Mouse (Mus musculus): ENCODE measurements around the gene Bmp2k. TPM values are rescaled to one million over a fixed set of nuclear protein-coding genes. Genes with fewer than 3 reads are reported as not detected.
"Not testable (repeated sequence)": the region's sequence is repeated elsewhere in the genome, so short reads cannot be mapped to it uniquely, and the experiment has no call there.

Bmp2k gene
- total RNA-seq, 2 experiments from 2014 or later: 12.6 to 12.9 TPM

- intact Hi-C loops (cut with DNase I): no loop called here
Measured at GRCm38 (mm10) chr5:96998566-96998907, 1.0 kb downstream of the Bmp2k start.

GRCm38 (mm10) chr5:96999601-97000000, 2.1 kb downstream of the Bmp2k start:
- intact Hi-C loops (cut with DNase I): no loop called here
- no peak for DNase-seq (ENCODE audit: low spot score in 2 of 2)

More at GRCm38 (mm10) chr5:96998566-96998907, 1.0 kb downstream of the Bmp2k start:
- DNase-seq (ENCODE audit: low spot score in 2 of 2): no peak

DNA sequence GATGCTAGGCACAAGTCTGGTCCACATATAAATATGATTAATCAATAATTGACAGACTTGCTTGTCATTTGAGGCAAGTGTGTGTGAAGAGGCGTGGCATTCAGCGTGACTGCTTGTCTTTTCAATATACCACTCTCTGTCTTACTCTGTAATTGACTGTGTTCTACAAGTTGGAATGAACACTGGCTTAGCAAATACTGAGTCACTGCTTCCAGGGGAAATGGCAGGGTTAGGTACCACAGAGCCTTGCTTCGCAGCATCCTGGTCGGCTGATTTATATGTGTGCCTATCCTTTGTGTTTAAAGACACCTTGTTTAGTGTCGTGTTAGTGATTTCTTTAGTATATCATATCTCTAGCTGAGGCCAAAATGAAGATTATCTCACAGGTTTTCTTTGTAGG, 3.0 kb downstream of the Bmp2k start:
- intact Hi-C loops (cut with DNase I): no loop called here
- no peak for DNase-seq (ENCODE audit: low spot score in 2 of 2)

DNA sequence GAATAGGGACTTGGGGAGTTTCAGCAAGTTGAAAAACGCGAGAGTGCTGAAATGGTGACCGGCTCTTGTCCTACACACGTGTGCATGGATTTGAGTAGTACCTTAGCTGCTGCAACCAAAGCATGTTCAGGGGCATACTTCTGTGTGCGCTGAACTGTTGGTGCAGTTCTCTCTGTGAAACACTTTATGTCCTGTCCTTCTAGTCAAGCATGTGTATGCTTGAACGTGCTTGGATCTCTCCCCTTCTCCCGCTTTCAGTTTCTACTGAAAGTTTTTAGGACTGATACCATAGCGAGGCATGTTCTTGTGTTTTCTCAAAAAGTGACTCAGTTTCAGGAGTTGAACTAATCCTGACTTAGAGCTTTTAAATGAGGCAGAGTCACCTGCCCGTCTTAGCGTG, 3.7 kb downstream of the Bmp2k start:
- intact Hi-C loops (cut with DNase I): no loop called here
- no peak for DNase-seq (ENCODE audit: low spot score in 2 of 2)

DNA sequence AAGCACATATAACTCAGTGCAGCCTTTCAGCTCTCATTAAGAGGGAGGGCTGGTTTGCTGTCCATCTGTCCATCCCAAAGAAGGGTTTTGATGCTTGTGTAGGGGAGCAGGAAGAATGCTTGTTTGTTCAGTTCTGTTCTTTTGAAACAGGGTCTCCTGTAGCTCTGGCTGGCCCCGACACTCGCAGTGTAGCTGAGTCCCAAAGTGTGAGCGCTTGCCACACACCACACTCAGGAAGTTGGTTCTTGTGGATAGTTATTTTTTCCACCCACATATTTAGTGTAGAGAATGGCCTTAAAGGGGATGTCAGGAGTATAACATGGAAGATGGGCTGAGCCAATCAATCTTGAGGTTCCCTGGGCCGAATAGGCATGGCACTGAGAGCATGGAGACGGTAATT, 4.1 kb downstream of the Bmp2k start:
- no peak for DNase-seq (ENCODE audit: low spot score in 2 of 2)
- intact Hi-C loops (cut with DNase I): no loop called here

GRCm38 (mm10) chr5:97002336-97002735, 4.8 kb downstream of the Bmp2k start:
- intact Hi-C loops (cut with DNase I): no loop called here
- no peak for DNase-seq (ENCODE audit: low spot score in 2 of 2)

GRCm38 (mm10) chr5:97002937-97003336, 5.4 kb downstream of the Bmp2k start:
- intact Hi-C loops (cut with DNase I): no loop called here
- DNase-seq (ENCODE audit: low spot score in 2 of 2): no peak

DNA sequence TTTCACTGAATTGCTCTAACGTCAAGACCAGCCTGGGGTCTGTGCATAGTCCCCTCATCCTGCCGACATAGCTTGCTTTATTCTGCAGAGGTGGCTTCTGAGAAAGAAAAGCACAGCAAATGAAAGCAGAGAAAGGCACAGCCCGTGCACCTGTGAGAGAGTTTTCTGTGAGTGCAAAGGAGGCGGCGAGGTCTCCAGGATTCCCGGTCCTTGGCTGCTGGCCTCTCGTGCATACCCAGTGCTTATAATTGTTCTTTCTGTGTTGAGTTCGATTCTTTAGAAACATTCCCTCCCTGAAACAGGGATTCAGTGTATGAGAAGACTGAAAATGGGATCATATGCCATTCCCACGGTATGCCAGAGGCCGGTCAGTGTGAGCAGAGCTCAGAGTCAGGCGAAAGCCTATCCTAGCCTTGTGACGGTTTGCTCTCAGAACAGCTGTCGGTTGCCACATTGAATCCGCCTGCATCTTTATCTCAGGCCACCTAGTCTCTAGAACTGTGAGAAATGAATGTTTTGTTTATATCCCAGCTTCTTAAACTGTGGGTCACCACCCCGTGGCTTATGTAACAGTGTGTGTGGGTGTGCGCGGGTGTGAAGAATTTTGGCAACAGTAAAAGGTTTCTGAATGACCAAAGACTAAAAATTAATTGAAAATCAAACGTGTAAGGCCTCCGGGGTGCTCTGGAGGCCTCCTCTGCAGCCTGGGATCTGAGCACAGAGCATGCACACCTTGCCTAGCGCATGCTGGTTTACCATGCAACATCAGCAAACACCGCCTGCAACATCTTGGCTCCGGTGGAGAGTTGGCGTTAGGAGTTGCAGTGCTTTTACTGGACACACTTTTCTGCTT, 6.9 kb downstream of the Bmp2k start:
- no peak for DNase-seq (ENCODE audit: low spot score in 2 of 2)

DNA sequence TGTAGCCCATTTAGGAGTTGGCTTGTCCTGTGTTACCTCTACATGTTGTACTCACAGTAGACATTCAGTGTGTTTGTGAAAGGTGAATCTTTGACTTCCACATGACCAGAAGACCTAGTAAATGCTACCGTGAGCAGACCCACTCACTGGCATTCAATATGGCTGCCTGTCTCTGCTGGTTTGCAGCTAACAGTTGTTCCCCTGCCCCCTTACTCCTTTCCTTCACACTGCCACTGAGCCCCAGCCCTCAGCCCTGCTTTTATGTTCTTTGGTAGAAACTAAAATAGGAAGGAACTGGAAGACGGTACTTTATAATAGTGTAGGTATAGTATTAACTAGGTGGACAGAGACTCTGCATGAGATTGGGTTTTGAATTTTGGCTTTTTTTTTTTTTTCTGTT, 8.4 kb downstream of the Bmp2k start:
- intact Hi-C loops (cut with DNase I): no loop called here
- DNase-seq (ENCODE audit: low spot score in 2 of 2): no peak

More for the DNA sequence above, 6.9 kb downstream of the Bmp2k start:
- intact Hi-C loops (cut with DNase I): no loop called here

DNA sequence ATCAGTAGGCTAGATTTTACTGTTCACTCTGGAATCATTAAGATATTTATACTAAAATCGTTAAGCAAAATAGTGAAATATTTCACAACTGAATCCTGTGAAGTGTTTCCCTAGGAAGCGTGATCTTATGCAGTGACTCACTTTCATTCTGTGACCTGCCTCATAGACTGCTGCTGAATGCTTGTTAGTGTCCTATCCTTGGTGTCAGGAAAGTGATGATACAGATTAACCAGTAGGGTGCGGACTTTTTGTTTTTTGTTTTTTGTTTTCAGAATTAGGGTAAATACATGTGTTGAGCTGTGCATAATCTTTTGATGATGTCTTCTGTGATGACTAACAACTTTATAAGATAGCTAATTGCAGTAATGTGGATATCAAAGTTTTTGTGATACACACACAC, 9.4 kb downstream of the Bmp2k start:
- intact Hi-C loops (cut with DNase I): no loop called here

GRCm38 (mm10) chr5:97007496-97007895, 10.0 kb downstream of the Bmp2k start:
- intact Hi-C loops (cut with DNase I): no loop called here
- DNase-seq (ENCODE audit: low spot score in 2 of 2): no peak

More for the DNA sequence above, 9.4 kb downstream of the Bmp2k start:
- DNase-seq (ENCODE audit: low spot score in 2 of 2): no peak

DNA sequence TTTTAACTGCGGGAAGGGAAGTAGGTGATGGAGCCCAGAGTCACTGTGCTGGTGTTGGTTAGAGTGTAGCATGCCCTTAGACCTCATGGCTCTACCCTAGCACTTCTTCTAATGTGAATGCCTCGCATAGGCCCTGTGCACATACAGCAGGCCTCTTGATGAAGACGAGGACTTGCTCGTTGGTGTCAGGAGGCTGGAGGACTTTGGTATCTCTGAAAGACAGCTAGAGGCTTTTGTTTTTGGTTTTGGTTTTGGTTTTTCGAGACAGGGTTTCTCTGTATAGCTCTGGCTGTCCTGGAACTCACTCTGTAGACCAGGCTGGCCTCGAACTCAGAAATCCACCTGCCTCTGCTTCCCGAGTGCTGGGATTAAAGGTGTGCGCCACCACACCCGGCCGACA, 11.7 kb downstream of the Bmp2k start:
- intact Hi-C loops (cut with DNase I); DNase-seq (ENCODE audit: low spot score in 2 of 2): not testable (repeated sequence)

DNA sequence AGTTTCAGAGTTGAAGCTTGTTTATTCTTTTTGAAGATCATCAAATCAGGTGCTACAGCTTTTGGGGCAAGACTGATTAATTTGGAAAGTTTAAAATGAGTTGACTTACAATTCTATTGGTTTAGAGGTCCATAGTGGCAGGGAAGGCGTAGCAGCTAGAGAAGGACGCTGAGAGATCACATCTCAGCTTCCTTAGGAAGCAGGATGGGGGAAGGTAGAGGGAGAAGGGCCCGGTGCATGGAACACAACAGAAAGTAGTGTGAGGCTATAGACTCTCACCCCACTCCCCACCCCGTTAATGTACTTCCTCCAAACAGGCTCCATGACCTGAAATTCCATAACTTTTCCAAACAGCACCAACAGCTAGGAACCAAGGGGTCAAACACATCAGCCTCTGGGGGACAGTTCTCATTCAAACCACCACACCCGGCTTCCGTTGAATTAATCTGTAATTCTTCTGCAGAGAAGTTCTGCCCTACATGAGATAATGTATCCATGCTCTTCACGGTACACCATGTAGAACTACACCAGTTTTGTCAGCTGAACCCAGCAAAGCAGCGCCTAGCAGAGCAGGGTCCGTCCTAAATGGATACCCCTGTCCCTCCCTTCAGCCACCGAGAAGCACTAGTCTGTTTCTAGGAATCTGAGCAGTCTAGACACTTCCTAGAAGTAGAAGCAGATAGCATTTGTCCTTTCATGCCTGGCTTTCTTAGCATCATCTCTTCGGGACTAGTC, 12.3 kb downstream of the Bmp2k start:
- intact Hi-C loops (cut with DNase I): no loop called here
- DNase-seq (ENCODE audit: low spot score in 2 of 2): no peak

DNA sequence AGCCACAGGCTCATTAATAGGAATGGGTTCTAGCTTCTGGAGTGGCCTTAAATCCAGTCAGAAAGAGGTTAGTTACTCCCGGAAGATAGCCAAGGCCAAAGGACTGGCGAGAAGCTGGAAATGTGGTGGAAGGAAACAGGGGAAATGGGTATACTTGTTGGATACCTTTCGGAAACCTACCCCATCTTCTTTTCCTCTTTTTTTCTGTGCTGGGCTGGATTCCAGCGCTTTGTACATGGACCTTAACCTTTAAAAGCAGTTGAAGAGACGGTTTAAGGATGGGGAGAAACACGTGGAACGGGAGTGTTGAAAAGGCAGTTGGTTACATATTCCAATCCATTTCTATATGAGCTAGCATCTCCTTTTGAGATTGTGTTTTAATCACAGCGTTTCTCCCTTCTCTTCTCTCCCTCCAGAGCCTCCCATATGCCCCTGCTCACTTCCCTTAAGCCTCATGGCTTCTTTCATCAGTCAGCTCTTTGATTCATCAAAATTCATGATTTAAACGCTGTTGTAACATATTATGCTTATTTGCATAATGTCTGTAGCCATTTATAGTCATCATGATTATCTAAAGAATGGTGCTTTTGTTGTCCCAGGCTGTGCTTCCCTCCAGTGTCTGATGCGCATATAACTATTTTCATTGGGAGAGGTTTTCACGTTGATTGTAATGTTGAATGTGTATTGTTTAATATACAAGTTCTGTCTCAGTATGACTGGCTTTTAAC, 18.5 kb downstream of the Bmp2k start:
- intact Hi-C loops (cut with DNase I): no loop called here
- no peak for DNase-seq (ENCODE audit: low spot score in 2 of 2)

DNA sequence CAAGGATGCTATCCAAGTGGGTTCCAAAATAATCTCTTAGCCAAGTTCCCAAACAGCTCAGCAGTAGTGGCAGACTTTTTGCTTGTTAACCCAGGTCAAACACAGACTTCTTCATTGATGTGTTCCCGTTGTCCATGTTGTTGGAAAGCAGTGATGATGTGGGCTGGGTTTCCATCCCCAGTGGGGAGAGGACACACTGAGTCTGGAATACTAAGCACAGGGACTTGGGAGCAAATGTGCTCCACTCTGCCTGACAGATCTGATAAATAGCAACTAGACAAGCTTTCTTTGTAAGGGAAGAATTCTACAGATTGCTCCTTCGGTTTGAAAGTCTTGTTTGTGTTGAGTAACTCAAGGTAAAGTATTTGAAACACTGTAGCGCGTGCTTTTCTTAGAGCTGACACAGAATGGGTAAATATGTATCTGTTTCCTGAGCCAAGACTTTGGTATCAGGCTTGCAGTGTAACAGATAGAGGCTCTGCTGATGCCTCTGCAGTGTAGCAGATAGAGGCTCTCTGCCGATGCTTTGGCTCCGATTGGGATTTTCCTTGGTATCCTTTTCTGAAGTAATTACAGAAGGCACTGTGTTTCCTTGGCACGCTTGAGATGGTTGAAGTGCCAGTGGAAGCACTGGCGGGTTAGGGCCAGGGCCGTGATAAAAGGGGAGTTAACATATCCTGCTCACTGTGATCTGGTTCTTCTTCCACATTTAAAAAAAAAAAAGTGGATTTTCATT, 19.5 kb downstream of the Bmp2k start:
- intact Hi-C loops (cut with DNase I): no loop called here
- no peak for DNase-seq (ENCODE audit: low spot score in 2 of 2)

DNA sequence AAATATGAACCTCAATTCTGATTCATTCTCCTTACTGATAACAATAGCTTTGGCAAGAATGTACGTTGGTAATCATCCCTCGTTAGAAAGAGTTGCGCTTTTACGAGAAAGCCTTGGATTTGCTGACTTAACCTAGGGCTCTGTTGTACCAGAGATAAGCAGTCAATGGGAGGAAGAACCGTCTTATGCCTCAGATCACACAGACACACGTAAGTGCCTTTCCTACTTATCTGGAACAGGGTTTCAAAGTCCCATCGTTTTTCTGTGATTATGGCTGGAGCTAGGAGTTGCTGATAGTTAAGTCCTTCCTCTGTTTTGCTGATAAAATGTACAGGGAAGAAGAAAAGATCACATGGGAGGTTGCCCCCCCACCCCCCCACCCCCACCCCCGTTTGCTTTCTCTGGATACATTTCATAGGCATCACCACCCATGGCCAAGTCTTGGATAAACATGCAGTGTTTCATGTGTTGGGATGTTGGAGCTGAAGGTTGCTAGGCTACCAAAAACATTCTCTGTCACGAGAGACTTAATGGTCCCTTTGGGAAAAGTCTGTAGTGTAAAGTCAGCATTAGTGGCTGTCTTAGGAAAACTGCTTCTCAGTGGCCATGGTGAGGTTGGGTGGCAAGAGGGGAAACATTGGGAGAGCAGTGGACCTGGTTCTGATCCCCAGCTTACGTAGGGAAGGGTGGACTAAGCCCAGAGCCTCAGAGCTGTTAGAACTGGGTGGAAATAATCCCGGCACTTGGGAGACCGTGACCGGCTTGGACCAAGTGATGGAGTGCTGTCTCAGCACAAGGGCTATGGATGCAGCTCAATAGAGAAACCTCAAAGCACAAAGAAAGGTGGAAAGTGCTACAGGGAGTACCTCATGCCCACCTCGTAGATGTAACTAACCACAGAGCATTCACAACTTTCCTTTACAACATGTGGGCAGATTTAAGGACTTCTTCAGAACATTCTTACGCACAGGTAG, 25.1 kb downstream of the Bmp2k start:
- no peak for DNase-seq (ENCODE audit: low spot score in 2 of 2)
- intact Hi-C loops (cut with DNase I): no loop called here

- intact Hi-C loops (cut with DNase I): no loop called here
Measured at GRCm38 (mm10) chr5:97024834-97025233, 27.3 kb downstream of the Bmp2k start.

DNA sequence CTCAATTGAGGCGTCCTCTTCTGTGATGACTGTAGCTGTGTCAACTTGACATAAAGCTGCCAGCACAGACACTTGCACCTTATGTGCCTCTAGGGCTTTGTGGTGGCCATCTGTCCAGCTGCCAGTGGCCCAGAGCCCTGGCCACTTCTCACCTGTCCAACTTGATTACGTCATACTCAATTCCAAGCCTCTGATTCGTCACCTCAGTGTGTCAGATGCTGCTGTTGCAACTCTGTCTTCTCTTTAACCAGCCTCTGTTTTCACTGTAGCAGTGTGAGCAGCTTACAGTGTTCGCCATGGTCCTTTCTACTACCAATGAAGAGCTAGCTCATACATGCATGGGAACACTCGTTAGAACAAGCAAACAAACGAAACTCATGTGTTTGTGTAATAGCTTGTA, 28.2 kb downstream of the Bmp2k start:
- DNase-seq (ENCODE audit: low spot score in 2 of 2): no peak
- intact Hi-C loops (cut with DNase I): no loop called here

More at GRCm38 (mm10) chr5:97024834-97025233, 27.3 kb downstream of the Bmp2k start:
- no peak for DNase-seq (ENCODE audit: low spot score in 2 of 2)

- intact Hi-C loops (cut with DNase I): no loop called here
Measured at GRCm38 (mm10) chr5:97028004-97028403, 30.5 kb downstream of the Bmp2k start.

More at GRCm38 (mm10) chr5:97028004-97028403, 30.5 kb downstream of the Bmp2k start:
- DNase-seq (ENCODE audit: low spot score in 2 of 2): no peak
